Mouse (Mus musculus): Measurements from ENCODE around the gene Meis3.

Meis3 gene

GRCm38 (mm10) chr7:16213196-16213595 is 38.3 kb downstream of the Meis3 start:
- no peak for DNase-seq (ENCODE audit: low spot score)

GRCm38 (mm10) chr7:16213986-16214385 is 39.1 kb downstream of the Meis3 start:
- no peak for DNase-seq (ENCODE audit: low spot score)

- DNase-seq (ENCODE audit: low spot score), result peak; percentile 92
Observed at GRCm38 (mm10) chr7:16221582-16222272, 46.8 kb downstream of the Meis3 start, which contains the start of gene Dhx34. Gene Dhx34, minus strand, starts transcription at chr7:16222037.

GRCm38 (mm10) chr7:16229869-16230268 is 55.0 kb downstream of the Meis3 start:
- no peak for DNase-seq (ENCODE audit: low spot score)

Measured in layer of hippocampus, adult 9-10 months (tissue).